Mouse (Mus musculus) forebrain, embryonic 10.5 days (tissue): Measurements from ENCODE around the gene Yrdc. TPM values are rescaled to one million over a fixed set of nuclear protein-coding genes. Genes with fewer than 3 reads are reported as not detected.

ENCODE experiments used
- DNase-seq: peaks from one replicate; pipeline ENCODE4 v3.0.0-alpha.2; 2017; ENCODE audit warnings: low spot score; ENCODE audit errors: extremely low spot score
- H3K27ac ChIP-seq: fragments of 300-500 bp; sonication (generic); 2 replicates; pipeline ENCODE4 v1.5.1; 2016; ENCODE audit warnings: mild to moderate bottlenecking
- H3K27me3 ChIP-seq: fragments of 300-500 bp; sonication (generic); 2 replicates; pipeline ENCODE4 v1.6.1; 2016; ENCODE audit warnings: mild to moderate bottlenecking; ENCODE audit not compliant: poor library complexity, severe bottlenecking
- H3K36me3 ChIP-seq: fragments of 300-500 bp; sonication (generic); replicated peaks from 2 replicates; pipeline ENCODE4 v1.6.1; 2016; ENCODE audit warnings: mild to moderate bottlenecking, moderate library complexity
- H3K4me1 ChIP-seq: fragments of 300-500 bp; sonication (generic); 2 replicates; pipeline ENCODE4 v1.6.1; 2016
- H3K4me3 ChIP-seq: fragments of 300-500 bp; sonication (generic); 2 replicates; pipeline ENCODE4 v1.5.1; 2016; ENCODE audit warnings: mild to moderate bottlenecking, moderate library complexity
- H3K9me3 ChIP-seq: fragments of 300-500 bp; sonication (generic); 2 replicates; pipeline ENCODE4 v1.6.1; 2016; ENCODE audit warnings: mild to moderate bottlenecking, moderate library complexity
- WGBS: fragments of 180-500 bp; shearing (Covaris S2); methylation state at CpG from one replicate; pipeline ENCODE4 v1.1.7; 2016; 5-methylcytosine and 5-hydroxymethylcytosine counted together
- polyA plus RNA-seq: library from polyadenylated mRNA; unstranded; fragments of >200 nt; fragmentation: Nextera tagmentation; extraction: Ambion mirVana; gene quantifications from 2 replicates; pipeline ENCODE4 v1.2.1, GENCODE M21; 2016

Yrdc gene
- polyA plus RNA-seq, 1 experiment from 2014 or later = 43.1 TPM

- H3K9me3 ChIP-seq = no peaks in the 10 kb centered on the region
- peak; percentile 73 for DNase-seq
- peaks cover 37% of the 10 kb centered on the region for H3K36me3 ChIP-seq
- no peak overlapping the region for H3K4me3 ChIP-seq
- H3K27me3 ChIP-seq = peaks cover 34% of the 10 kb centered on the region
- H3K4me1 ChIP-seq = peaks cover 26% of the 10 kb centered on the region
- 17% methylated on average over 7 of the region's 7 CpGs for WGBS
- no peak overlapping the region for H3K27ac ChIP-seq
These were observed 10.0 kb downstream of the Yrdc start for GRCm38 (mm10) chr4:124860446-124860845.

DNA sequence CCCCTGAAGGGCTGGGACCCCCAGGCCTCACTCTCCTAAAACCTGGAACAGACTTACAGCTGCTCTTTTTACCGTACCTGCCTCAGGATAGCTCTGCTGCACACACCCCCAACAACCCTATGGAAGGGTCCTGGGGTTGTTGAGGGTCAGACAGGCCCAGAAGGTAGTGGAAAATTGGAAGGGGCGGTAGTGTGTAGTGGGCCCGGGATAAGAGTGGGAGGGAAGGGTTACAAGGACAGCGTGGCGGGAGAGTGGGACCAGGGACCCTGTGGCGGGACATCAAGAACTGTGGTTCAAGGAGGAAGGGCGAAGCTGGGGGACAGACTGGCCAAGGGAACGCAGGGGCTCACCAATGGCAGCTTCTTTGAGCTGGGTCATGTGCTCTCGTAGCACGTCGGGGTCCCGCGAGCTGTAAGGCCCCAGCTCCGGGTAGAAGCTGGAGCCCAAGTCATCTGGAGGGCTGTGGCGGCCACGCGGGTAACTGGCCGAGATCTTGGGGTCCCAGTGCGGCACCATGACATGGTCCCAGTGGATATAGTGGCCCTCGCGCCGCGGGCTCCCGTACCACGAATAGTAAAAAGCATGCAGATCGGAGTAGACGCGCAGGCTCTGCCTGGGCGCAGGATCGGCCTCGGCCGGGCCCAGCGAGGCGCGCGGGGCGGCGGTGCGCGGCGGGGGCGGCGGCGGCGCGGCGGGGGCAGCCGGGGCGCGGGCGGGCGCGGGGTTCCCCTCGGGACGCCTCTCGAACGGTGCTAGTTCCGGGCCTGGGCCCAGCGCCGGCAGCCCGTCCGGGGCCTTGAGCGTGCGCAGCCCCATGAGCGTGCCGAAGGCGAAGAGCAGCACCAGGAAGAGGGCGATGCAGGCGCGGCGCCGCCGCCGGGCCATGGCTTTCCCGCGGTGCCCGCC lies 11.1 kb downstream of the Yrdc start, which contains the start of gene Maneal:
Gene Maneal (minus strand): TSS at position 889 of the 906 bp plus-strand sequence.
- Histone ChIP-seq H3K9me3 (no peaks in the 10 kb centered on the region), H3K27me3 (peaks cover 34% of the 10 kb centered on the region), H3K36me3 (peaks cover 26% of the 10 kb centered on the region), H3K4me3 (peak within 1 kb of the TSS; percentile 71), H3K27ac (peak within 1 kb of the TSS; percentile 83), H3K4me1 (peaks cover 26% of the 10 kb centered on the region)
- 4% methylated on average over 77 of the region's 77 CpGs for WGBS
- DNase-seq = no peak

DNA sequence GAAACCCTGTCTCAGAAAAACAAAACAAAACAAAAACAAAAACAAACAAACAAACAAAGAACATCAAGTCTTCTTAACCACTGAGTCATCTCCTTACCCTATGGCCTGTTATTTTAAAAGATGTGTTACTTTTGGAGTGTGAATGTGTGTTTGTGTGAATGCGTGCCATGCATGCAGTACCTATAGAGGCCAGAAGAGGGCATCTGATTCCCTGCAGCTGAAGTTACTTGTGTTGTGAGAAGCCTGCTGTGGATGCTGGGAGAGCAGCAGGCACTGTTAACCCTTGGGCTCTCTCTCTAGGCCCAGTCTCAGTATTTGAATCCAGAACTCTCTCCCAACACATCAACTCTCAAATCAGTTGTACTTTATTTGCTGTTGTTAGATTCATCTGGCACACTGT lies 22.2 kb downstream of the Yrdc start:
- Histone ChIP-seq H3K4me1 (no peaks in the 10 kb centered on the region), H3K36me3 (no peaks in the 10 kb centered on the region), H3K27ac (no peak overlapping the region), H3K9me3 (peaks cover 3% of the 10 kb centered on the region; the same call in 1 of the 2 replicates), H3K27me3 (no peaks in the 10 kb centered on the region), H3K4me3 (no peak overlapping the region)
- 97% methylated on average over 1 of the region's 1 CpGs for WGBS
- no peak for DNase-seq

DNA sequence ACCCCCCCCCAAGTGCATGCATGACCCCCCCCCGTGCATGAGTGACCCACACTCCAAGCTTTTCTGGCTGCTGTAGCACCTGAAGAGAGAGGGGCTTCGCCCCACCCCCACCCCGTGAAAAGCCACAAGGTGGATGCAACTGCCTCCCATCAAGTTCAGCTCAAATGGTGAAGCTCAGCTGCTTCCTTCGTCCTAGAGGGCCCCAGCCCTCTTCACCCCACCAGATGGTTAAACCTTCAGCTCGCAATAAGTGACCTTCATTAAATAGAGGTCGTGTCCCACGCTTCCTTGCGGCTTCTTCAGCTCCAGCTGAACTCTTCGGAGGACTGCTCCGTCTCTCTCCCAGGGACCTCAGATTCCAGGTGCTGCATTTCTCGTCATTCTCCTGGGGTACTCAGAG lies 30.1 kb downstream of the Yrdc start, which contains the start of gene Epha10:
Gene Epha10 (plus strand): TSS at position 301 of the 400 bp plus-strand sequence.
- no peak for DNase-seq
- no peaks in the 10 kb centered on the region for H3K36me3 ChIP-seq
- H3K9me3 ChIP-seq = peaks cover 4% of the 10 kb centered on the region; the same call in 1 of the 2 replicates
- H3K4me3 ChIP-seq = peak within 1 kb of the TSS; percentile 56
- H3K27ac ChIP-seq = peak within 1 kb of the TSS; percentile 22; the same call in 1 of the 2 replicates
- H3K27me3 ChIP-seq = peaks cover 70% of the 10 kb centered on the region
- peaks cover 35% of the 10 kb centered on the region for H3K4me1 ChIP-seq
- 4% methylated on average over 11 of the region's 11 CpGs for WGBS

DNA sequence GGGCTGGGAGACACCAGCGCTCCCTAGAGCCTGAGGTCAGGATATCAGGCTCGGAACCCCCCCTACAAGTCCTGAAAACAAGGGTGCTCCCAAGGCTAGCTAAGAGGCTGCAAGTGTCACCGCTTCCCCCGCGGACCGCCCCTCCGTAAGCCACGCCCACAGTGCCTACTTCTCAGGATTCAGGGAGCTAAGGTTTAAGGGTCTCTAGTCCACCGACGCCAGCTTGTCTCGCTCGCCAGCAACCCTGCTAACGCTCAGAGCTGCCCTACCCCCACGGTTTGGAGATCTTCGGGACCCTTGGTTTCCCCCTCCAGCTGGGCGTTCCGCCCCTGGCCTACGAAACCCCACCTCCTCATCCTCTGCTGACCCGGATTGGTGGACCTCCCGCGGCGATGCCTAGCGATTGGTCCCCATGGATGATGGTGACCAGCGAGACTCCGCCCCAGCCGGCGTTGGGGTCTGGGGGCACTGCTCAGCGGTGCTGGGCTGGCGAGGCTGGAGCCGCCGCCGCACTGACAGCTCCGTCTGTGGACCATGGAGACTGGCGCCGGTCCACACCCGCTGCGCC lies 30.9 kb downstream of the Yrdc start:
- peaks cover 35% of the 10 kb centered on the region for H3K4me1 ChIP-seq
- H3K27me3 ChIP-seq = peaks cover 78% of the 10 kb centered on the region
- peak; percentile 91 for DNase-seq
- H3K36me3 ChIP-seq = no peaks in the 10 kb centered on the region
- H3K4me3 ChIP-seq = peak overlapping the region; percentile 56
- H3K9me3 ChIP-seq = peaks cover 4% of the 10 kb centered on the region; the same call in 1 of the 2 replicates
- 0% methylated on average over 37 of the region's 37 CpGs for WGBS
- H3K27ac ChIP-seq = peak overlapping the region; percentile 22; the same call in 1 of the 2 replicates

DNA sequence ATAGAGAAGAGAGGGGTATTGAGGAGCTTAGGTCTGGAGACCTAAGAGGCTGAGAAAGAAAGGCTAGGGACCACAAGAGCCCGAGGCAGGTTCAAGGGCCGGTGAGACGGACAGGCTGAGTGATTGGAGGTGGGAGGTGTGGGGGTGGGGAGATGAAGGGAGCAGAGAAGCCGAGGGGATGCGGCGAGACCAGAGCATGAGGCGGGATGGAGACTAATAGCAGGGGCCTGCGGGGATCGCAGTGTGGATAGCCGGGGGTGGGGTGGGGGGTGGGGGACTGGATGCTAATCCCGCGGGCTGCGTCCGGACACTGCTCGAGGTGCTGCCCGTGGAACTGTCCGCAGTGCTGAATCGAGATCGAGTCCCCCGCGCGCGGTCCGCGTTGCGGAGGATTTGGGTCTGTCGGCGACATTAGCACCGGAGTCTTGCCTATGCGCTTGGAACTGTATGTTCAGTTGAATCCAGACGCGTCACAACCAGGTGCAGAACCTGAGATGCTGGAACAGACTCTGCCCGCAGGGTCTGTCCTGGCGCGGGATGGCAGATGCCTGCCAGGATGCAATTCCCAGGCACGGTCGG lies 31.8 kb downstream of the Yrdc start:
- Histone ChIP-seq H3K27me3 (peaks cover 83% of the 10 kb centered on the region), H3K9me3 (peaks cover 4% of the 10 kb centered on the region; the same call in 1 of the 2 replicates), H3K4me3 (peak overlapping the region; percentile 56), H3K36me3 (no peaks in the 10 kb centered on the region), H3K27ac (no peak overlapping the region), H3K4me1 (peaks cover 35% of the 10 kb centered on the region)
- 1% methylated on average over 36 of the region's 37 CpGs for WGBS
- peak; percentile 63 for DNase-seq

- peaks cover 6% of the 10 kb centered on the region for H3K4me1 ChIP-seq
- peaks cover 77% of the 10 kb centered on the region for H3K27me3 ChIP-seq
- no peak for DNase-seq
- H3K9me3 ChIP-seq = no peaks in the 10 kb centered on the region
- no peak overlapping the region for H3K27ac ChIP-seq
- H3K4me3 ChIP-seq = no peak overlapping the region
- WGBS = 79% methylated on average over 7 of the region's 7 CpGs
- no peaks in the 10 kb centered on the region for H3K36me3 ChIP-seq
These were observed 38.2 kb downstream of the Yrdc start for GRCm38 (mm10) chr4:124888702-124889101.

GRCm38 (mm10) chr4:124889935-124890334 lies 39.5 kb downstream of the Yrdc start:
- H3K4me3 ChIP-seq = no peak overlapping the region
- DNase-seq = no peak
- no peaks in the 10 kb centered on the region for H3K9me3 ChIP-seq
- H3K4me1 ChIP-seq = peaks cover 17% of the 10 kb centered on the region
- H3K36me3 ChIP-seq = no peaks in the 10 kb centered on the region
- H3K27me3 ChIP-seq = peaks cover 77% of the 10 kb centered on the region
- no peak overlapping the region for H3K27ac ChIP-seq
- WGBS = 97% methylated on average over 2 of the region's 2 CpGs

- Histone ChIP-seq H3K4me1 (peaks cover 21% of the 10 kb centered on the region), H3K27me3 (peaks cover 77% of the 10 kb centered on the region), H3K27ac (no peak overlapping the region), H3K36me3 (no peaks in the 10 kb centered on the region), H3K4me3 (no peak overlapping the region), H3K9me3 (no peaks in the 10 kb centered on the region)
- DNase-seq = no peak
- WGBS = 77% methylated on average over 5 of the region's 5 CpGs
These were observed 40.4 kb downstream of the Yrdc start for GRCm38 (mm10) chr4:124890831-124891230.

- Histone ChIP-seq H3K4me3 (peak overlapping the region; percentile 63), H3K27ac (no peak overlapping the region)
- no peak for DNase-seq
These were observed 43.3 kb downstream of the Yrdc start for GRCm38 (mm10) chr4:124893769-124894168.

GRCm38 (mm10) chr4:124894508-124895428 lies 44.3 kb downstream of the Yrdc start:
- peaks cover 91% of the 10 kb centered on the region for H3K27me3 ChIP-seq
- peaks cover 46% of the 10 kb centered on the region for H3K4me1 ChIP-seq
- WGBS = 1% methylated on average over 83 of the region's 83 CpGs

More at GRCm38 (mm10) chr4:124893769-124894168, 43.3 kb downstream of the Yrdc start:
- H3K9me3 ChIP-seq = no peaks in the 10 kb centered on the region
- peaks cover 36% of the 10 kb centered on the region for H3K4me1 ChIP-seq
- H3K36me3 ChIP-seq = no peaks in the 10 kb centered on the region
- 34% methylated on average over 6 of the region's 6 CpGs for WGBS
- H3K27me3 ChIP-seq = peaks cover 84% of the 10 kb centered on the region

DNA sequence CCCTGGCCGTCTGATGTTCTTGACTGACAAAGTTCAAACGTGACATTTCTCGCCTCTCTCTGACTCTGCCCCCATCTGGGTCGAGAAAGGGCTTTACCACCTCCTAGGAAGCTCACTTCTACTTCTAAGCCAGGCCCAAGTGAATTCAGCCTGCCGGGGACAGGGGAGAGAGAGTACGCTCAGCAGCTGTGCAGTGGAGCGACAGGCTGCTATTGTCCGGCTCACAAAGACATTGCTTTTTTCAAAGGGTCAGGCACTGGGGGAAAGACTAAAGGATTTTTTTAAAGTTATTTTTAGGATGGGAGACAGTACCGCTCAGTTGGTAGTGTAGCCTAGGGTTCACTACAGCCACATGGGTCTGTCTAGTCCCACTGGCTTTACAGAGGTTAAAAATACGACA lies 47.9 kb downstream of the Yrdc start:
- no peaks in the 10 kb centered on the region for H3K36me3 ChIP-seq
- peaks cover 62% of the 10 kb centered on the region for H3K4me1 ChIP-seq
- no peak overlapping the region for H3K4me3 ChIP-seq
- WGBS = 17% methylated on average over 10 of the region's 10 CpGs
- no peaks in the 10 kb centered on the region for H3K9me3 ChIP-seq
- peak; percentile 49 for DNase-seq
- H3K27me3 ChIP-seq = peaks cover 77% of the 10 kb centered on the region
- H3K27ac ChIP-seq = peak overlapping the region; percentile 36

More at GRCm38 (mm10) chr4:124894508-124895428, 44.3 kb downstream of the Yrdc start:
- Histone ChIP-seq H3K36me3 (no peaks in the 10 kb centered on the region), H3K4me3 (peak overlapping the region; percentile 63), H3K27ac (peak overlapping the region; percentile 58; the same call in 1 of the 2 replicates), H3K9me3 (no peaks in the 10 kb centered on the region)
- no peak for DNase-seq
